Mouse (Mus musculus) forelimb bud, embryonic 11.5 days (tissue): Measurements from ENCODE around the gene Mxra8.

Experiments
- DNase-seq: peaks from one replicate; pipeline ENCODE4 v3.0.0-alpha.2; 2012; ENCODE audit warnings: low read depth, low spot score

Gene Mxra8

GRCm38 (mm10) chr4:155863001-155863400 lies 23.5 kb downstream of the Mxra8 start, which contains the start of gene Tas1r3:
Gene Tas1r3, minus strand, starts transcription at chr4:155863362.
- no peak for DNase-seq

- DNase-seq, result no peak
Measured at GRCm38 (mm10) chr4:155868614-155869298, 29.3 kb downstream of the Mxra8 start.

GRCm38 (mm10) chr4:155869317-155870033 lies 30.0 kb downstream of the Mxra8 start, which contains the start of the genes Cptp and Ints11:
Gene Cptp, minus strand, starts transcription at chr4:155869440.
Gene Ints11, plus strand, starts transcription at chr4:155869546.
- DNase-seq, result peak; percentile 93

GRCm38 (mm10) chr4:155871404-155871803 lies 31.9 kb downstream of the Mxra8 start:
- no peak for DNase-seq

GRCm38 (mm10) chr4:155883587-155883986 lies 44.1 kb downstream of the Mxra8 start:
- no peak for DNase-seq

- DNase-seq, result no peak
Measured at GRCm38 (mm10) chr4:155886330-155886729, 46.9 kb downstream of the Mxra8 start.

GRCm38 (mm10) chr4:155887674-155888073 lies 48.2 kb downstream of the Mxra8 start:
- DNase-seq, result no peak

GRCm38 (mm10) chr4:155888181-155888580 lies 48.7 kb downstream of the Mxra8 start:
- DNase-seq, result no peak

- DNase-seq, result no peak
Measured at GRCm38 (mm10) chr4:155889316-155889715, 49.8 kb downstream of the Mxra8 start.

- no peak for DNase-seq
Measured at GRCm38 (mm10) chr4:155891011-155891471, 51.6 kb downstream of the Mxra8 start.

- peak; percentile 95 for DNase-seq
Measured at GRCm38 (mm10) chr4:155891551-155892001, 52.1 kb downstream of the Mxra8 start, which contains the start of the genes Pusl1 and Acap3. Gene Pusl1, minus strand, starts transcription at chr4:155891781. Gene Acap3, plus strand, starts transcription at chr4:155891822.

- DNase-seq, result peak; percentile 68
Measured at GRCm38 (mm10) chr4:155892017-155892416, 52.5 kb downstream of the Mxra8 start.

- no peak for DNase-seq
Measured at GRCm38 (mm10) chr4:155892438-155893211, 53.1 kb downstream of the Mxra8 start.

- DNase-seq, result no peak
Measured at GRCm38 (mm10) chr4:155893212-155893690, 53.8 kb downstream of the Mxra8 start.
